Mouse (Mus musculus): ENCODE data around the gene Nxf3.
"Not testable (repeated sequence)": the region's sequence is repeated elsewhere in the genome, so short reads cannot be mapped to it uniquely, and the experiment has no call there.

DNA sequence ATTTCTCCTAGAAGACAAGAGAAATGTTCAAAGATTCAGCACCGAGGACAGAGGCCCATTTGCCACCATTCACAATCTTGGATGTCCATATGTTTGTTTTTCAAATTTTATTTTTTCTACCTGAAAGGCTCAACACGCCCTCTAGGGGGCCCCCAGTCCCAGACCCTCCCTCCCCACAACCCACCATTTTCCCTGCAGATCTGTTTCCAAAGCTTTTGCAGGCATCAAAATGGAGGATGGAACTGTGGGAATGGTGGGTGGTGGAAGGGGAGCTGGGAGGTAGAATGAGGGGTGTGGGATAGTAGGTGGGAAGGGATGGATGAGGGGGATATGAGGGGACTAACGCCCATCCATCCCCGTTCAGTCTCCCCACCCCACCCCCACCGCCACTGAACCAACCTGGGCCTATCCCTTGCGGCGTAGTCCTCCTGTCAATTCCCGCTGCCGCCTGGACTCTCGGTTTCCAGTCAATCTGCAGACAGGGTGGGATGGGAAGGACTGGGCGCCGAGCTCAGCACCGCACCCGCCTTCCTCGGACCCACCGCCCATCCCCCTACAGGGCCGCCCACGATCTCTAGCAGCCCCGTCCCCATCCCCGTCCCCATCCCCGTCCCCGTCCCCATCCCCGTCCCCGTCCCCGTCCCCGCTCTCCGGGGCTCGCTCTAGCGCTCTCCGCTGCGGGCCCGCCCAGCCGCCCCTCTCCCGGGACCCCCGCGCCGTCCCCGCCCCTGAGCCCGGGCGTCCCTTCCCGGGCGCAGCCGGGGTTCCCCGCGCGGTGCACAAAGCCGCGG lies 17.7 kb downstream of the Nxf3 start:
- TF ChIP-seq CTCF (IDR thresholded peaks at IDR 0.05; ENCODE audit: borderline replicate concordance, insufficient read depth, low read length); POLR2A (IDR thresholded peaks at IDR 0.05; ENCODE audit: low read depth, low read length): not testable (repeated sequence)

Measured in embryonic fibroblast, embryonic 13.5 days (primary cell).